Mouse (Mus musculus) R1 (cell line): ENCODE measurements around the gene Mapt.
A peak's percentile ranks its signal among the peaks of the same experiment; 100 is the strongest.

Experiments
- DNase-seq: peaks from one replicate; pipeline ENCODE4 v3.0.0-alpha.2; 2018; ENCODE audit warnings: low read depth, low spot score

Gene Mapt

GRCm38 (mm10) chr11:104272352-104272751 is 41.2 kb downstream of the Mapt start:
- no peak for DNase-seq

GRCm38 (mm10) chr11:104275765-104276164 is 44.6 kb downstream of the Mapt start:
- no peak for DNase-seq

GRCm38 (mm10) chr11:104278222-104278621 is 47.0 kb downstream of the Mapt start:
- peak; percentile 85 for DNase-seq

GRCm38 (mm10) chr11:104279049-104279448 is 47.9 kb downstream of the Mapt start:
- DNase-seq = no peak

GRCm38 (mm10) chr11:104279538-104279937 is 48.3 kb downstream of the Mapt start:
- no peak for DNase-seq

GRCm38 (mm10) chr11:104281501-104281900 is 50.3 kb downstream of the Mapt start:
- no peak for DNase-seq

- DNase-seq = peak; percentile 86
Measured at GRCm38 (mm10) chr11:104287113-104287512, 55.9 kb downstream of the Mapt start.

- DNase-seq = no peak
Measured at GRCm38 (mm10) chr11:104288835-104289198, 57.6 kb downstream of the Mapt start.

- DNase-seq = peak; percentile 100
Measured at GRCm38 (mm10) chr11:104289199-104290031, 58.2 kb downstream of the Mapt start.

- DNase-seq = peak; percentile 57
Measured at GRCm38 (mm10) chr11:104292443-104293220, 61.4 kb downstream of the Mapt start.

- peak; percentile 65 for DNase-seq
Measured at GRCm38 (mm10) chr11:104293241-104293640, 62.1 kb downstream of the Mapt start.

GRCm38 (mm10) chr11:104295145-104295544 is 64.0 kb downstream of the Mapt start:
- peak; percentile 38 for DNase-seq

GRCm38 (mm10) chr11:104295656-104296055 is 64.5 kb downstream of the Mapt start:
- DNase-seq = peak; percentile 100

- DNase-seq = no peak
Measured at GRCm38 (mm10) chr11:104297671-104298070, 66.5 kb downstream of the Mapt start.

GRCm38 (mm10) chr11:104302628-104303027 is 71.4 kb downstream of the Mapt start:
- peak; percentile 53 for DNase-seq

GRCm38 (mm10) chr11:104303088-104303960 is 72.1 kb downstream of the Mapt start:
- no peak for DNase-seq

GRCm38 (mm10) chr11:104305711-104306110 is 74.5 kb downstream of the Mapt start:
- peak; percentile 82 for DNase-seq

GRCm38 (mm10) chr11:104306483-104306882 is 75.3 kb downstream of the Mapt start:
- no peak for DNase-seq

GRCm38 (mm10) chr11:104307136-104307535 is 75.9 kb downstream of the Mapt start:
- DNase-seq = no peak

- no peak for DNase-seq
Measured at GRCm38 (mm10) chr11:104309377-104310225, 78.4 kb downstream of the Mapt start.
